Mouse (Mus musculus): ENCODE results near the gene Plcl1.

DNA sequence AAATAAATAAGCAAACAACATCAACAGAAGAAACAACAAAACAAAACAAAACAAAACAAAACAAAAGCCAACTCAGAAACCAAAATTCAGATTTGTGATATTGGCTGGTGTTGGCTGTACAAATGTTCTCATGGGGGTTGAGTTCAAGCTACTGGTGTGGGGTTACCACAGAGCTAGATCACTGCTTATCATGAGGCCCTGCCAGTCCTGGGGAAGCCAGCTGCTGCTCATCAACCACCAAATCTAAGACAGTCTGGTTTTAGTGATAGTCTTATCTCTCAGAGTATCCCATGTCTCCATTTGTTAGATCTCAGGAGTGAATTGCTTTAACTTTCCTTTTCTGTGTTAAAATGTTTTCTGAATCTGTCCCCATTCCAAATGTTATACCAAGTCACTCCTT lies 166.5 kb downstream of the Plcl1 start:
- TF ChIP-seq CTCF (IDR thresholded peaks at IDR 0.05; ENCODE audit: borderline replicate concordance, insufficient read depth, low read depth, low read length) (no peak), POLR2A (IDR thresholded peaks at IDR 0.05; ENCODE audit: borderline replicate concordance, insufficient read depth, low read length) (no peak)

All from cerebellum, adult 2 months (tissue).